Mouse (Mus musculus) T-helper 2 cell (primary cell): ENCODE data around the gene Rnf144a.

Experiments
- in situ Hi-C: fragments of 300-600 bp; cut with MboI, MseI; formaldehyde crosslinking; loops from one replicate; pipeline ENCODE4 v1.15.1; 2025; ENCODE audit warnings: high pct_unique_total_duplicates

Rnf144a gene

DNA sequence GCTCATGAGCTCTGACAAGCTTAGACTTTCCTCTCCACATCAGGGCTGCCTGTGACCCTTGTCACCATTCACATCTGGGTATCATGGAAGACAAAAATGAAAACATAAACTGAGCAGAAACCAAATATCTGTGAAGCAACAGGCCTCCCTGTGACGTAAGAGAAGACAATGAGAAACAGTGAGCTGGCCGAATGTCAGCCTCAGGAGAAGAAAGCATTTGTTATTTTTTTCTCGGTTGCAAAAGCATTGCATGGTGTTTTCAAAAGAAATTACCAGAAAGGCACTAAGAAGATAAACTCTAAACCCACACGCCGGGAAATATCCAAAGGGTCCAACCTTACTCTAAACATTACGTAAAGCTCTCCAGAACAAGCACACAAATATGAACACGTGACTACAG is 41.3 kb downstream of the Rnf144a start:
- in situ Hi-C loops: no loop called here

DNA sequence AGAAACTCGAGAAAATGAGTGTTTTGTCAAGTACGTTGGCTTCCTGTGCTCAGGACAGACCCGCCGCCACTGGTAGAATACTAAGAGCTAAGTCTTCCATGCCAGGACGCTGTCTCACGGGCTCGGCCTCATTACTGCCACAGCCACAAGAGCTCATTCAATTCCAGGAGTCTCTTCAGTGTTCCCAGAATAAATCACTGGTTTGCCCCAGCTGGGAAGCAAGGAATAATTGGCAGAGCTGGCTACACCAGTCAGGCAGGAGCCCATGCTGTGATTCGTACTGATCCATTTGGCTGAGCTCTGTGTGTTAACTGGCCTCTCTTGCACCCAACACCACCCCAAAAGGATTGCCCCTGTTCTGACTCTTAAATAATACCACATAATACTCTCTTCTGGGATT is 45.0 kb downstream of the Rnf144a start:
- in situ Hi-C loops: no loop called here

DNA sequence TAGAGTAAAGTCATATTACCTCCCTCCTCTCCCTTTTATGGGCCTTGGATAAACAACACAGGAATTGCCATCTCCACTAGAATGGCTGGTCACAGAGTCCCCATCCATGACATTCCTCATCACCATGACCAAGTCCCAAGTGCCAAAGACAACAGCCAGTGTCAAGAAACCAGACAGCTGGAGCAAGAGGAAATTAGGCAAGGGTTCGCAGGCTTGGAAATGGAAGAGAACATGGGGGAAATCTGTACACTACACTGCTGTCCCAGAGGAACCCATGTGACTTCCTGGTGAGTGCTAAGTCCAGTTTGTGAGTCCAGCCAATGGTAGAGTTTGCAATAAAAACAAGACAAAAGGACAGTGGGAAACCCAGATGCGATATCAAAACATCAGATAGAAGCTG is 47.7 kb downstream of the Rnf144a start:
- in situ Hi-C loops: no loop called here

DNA sequence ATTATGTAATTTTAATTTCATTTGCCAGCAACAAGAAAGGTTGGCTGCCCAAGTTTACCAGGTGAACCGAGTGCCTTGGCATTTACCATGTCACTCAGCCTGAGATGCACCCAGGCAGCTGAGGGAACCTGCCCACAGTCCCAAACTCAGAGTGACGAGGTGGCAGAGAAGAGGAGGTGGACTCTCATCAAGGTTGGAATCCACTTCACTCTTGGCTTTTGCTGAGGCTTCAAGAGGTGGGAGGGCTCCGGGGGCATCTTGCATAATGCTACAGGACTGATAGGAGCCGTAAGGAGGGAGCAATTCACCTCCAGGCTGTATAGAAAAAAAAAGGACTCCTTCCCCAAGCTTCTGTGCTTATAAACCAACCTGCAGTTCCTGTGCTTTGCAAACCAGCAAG is 48.7 kb downstream of the Rnf144a start:
- in situ Hi-C loops: no loop called here

DNA sequence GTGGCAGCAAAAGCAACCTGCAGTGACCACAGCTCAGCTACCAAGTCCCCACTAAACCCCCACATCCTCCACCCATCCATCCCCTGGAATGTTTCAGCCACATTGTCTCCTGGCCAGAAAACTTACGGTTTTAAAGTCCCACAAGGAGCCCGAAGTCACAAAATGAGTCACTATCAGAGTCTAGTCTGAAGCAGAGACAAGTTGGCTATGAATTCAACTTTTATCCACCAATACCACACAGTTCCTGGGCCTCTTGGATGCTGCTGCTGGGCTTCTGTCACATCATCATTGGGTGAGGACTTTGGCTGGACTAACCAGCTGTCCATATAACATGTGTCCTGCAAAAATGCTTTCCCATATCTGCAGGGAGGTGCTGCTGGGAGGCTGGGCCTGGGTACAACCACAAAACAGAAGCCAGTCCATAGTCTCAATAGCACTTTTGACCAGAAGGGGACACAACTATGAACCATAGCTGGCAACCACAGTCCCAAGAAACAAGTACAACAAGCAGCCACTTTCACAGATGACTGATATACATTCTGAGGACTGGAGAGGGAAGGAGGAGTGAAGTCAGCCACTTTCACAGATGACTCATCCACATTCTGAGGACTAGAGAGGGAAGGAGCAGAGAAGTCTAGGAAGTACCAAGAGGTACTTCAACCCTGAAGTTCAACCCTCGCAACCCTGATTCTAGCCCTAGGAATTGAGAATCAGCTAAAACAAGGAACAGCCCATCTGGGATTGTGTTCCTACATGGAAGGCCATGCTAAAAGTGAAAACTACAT is 49.3 kb downstream of the Rnf144a start:
- in situ Hi-C loops: no loop called here

DNA sequence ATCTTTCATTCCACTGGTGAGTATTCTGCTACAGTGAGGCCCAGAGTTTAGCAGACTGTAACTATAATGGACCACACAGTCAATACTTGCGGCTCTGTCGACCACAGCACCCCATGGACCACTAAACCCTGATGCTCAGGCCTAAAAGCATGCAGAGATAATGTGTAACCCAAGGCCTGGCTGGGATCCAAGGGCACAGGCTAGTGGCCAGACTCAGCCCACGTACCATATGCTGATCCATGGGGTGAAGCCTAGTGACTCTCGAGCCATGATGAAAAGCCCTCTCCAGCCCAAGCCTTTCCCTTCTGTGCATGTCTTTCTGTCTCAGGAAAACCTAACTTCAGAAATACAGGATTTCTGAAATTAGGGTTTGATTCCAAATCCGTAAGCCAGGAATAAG is 50.2 kb downstream of the Rnf144a start:
- in situ Hi-C loops: no loop called here

DNA sequence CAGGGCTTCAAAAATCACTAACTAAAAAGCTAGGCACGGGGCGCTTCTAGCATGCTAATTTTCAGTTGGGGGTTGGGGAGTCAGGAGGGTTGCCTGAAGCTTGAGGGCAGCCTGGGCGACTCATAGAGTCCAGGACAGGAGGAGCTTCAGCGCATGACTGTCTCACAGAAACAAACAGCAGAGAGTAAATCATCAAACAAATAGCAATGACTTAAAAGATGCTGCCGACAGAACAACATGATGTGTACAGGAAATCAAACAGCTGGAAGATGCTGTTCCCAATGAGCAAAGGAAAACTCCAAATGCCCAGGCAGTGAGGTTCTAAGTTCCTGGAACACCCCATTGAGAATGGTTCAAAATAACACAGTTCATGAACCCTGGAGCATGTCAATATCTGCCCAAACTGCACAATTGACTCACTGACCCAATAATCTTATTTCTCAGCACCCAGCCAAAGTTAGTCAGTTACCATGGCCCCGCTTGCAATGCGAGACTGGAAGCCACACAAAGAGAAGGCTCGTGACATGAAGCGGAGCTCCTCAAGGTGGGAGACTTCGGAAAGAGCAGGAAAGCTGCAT is 54.0 kb downstream of the Rnf144a start:
- in situ Hi-C loops: no loop called here

DNA sequence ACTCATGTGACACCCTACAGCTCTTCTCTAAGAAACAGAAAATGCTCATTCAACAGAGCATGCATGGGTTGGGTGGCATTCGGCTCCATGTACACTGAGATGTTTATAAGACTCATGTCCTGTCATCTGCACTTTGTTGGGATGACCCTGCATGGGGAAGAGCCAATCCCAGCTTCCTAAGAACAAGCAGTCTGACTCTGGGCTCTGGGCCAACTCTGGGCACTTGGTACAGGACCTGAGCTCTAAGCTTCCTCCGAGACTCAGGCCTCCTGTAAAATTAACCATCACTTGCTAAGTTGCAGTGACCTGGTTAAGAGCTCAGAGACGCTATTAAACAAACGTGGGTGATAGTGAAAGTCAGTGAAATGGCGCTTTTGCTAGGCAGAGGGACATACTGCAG is 55.2 kb downstream of the Rnf144a start:
- in situ Hi-C loops: no loop called here

DNA sequence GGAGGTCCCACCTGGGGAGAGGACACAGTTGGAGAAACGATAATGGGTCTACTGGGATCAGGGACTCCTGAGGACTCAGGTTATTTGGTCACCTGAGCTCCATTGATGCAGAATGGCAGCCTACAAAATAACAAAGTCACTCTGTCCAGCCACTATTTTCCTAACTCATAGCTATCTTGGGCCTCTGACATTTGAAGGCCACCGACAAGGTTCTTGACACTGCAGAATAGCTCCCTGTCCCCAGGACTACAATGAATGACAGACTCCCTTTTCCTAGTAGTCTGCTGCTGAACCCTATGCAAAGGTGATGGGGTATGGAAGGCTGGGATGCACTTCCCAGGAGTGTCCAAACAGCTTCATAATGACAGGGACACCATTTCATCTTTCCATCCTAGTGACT is 55.8 kb downstream of the Rnf144a start:
- in situ Hi-C loops: no loop called here

DNA sequence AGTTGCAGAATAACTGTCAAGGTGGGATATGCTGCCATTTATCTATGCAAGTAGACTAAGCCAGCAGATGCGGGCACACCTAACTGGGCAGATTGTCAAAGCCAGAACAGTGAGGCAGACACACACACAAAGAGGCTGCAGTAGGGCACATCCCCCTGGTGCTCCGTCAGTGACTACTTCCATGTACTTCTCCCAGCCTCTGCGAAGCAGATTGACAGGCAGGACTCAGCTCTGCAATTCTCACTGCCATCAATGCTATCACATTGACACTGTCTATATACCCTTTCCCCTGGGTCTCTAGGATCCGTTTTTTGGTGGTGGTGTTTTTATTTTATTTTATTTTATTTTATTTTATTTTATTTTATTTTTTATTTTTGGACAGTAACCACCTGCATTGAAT is 57.8 kb downstream of the Rnf144a start:
- in situ Hi-C loops: no loop called here

DNA sequence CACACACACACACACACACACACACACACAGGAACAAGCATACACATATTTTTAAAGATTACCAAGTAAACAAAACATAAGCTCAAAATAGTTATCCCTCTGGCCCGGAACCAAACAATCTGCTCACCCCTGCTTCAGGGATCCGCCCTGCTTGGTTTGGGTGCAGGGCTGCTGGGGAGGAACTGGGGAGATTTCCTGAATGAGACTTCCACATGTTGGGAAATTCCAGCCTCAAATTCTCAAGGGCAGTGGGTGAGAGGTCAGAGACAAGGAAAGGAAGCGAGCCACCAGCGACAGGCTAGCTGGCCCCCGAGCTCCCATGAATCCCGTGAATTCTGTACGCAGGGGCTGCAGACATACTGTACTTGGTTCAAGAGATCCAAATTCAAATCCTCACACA is 58.9 kb downstream of the Rnf144a start:
- in situ Hi-C loops: no loop called here

DNA sequence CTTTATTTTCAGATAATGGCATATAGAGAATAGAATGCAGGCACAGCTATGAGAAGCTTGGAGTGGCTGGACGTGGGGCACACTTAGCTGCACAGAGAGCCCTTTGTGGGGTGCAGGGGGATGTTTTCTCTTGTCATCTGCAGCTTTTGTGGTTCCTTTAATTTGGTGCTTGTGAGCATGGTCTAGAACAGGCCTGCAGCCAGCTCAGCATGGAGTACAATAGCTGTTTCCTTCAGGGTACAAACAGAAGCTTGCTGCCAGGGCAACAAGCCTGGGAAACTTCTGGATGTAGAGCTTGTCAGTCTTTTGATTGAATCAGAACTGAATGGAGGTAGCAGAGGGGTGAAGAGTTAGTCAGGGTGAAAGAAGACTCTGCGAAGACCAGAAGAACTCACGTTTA is 63.7 kb downstream of the Rnf144a start:
- in situ Hi-C loops: no loop called here

DNA sequence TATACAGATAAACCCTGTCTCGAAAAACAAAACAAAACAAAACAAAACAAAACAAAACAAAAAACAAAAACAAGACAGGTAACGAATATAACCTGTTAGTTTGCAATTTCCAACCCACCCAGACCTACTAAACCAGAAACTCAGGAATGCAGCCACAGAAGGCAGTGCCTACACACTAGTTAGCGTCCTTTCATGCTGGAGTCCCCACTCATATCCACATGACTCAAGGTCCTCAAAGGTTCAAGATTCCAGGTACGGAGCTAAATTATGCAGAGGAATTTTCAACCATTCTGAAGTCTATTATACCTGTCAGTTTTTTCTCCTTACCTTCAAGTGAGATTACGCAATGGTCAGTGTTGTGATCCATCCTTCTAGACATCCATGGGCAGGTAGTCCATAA is 70.6 kb downstream of the Rnf144a start:
- in situ Hi-C loops: no loop called here

DNA sequence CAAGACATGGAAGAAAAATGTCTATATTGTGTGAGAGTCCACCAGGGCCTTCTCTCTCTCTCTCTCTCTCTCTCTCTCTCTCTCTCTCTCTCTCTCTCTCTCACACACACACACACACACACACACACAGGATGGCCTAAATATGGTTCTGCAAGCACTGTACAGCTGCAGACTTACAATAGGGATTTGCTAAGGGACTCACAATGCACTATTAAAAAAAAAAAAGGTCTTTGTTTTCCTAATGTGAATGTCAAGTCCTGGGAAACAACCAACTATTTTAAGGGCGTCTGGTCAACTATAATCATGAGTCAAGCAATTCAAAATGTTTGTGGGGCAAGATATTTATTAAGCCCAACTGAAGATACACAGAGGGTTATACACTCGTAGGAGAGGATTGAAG is 71.9 kb downstream of the Rnf144a start:
- in situ Hi-C loops: no loop called here

DNA sequence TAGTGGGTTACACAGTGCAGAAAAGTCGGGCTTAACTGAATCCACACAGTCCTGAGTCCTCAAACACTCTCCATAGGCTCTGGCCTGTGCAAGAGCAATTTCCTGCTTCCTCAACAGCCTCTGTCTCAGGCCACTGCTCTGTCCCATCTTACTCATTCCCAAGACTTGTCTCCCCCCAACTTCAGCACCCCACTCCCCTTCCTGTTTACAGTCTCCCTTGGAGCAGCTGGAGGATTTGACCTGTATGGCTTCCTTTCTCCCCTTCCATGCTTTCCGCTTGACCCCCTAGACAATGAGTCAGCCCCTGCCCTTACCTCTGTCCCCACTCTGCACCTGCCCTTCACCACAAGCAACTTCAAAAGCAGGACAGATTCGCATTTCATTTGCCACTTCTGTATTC is 72.4 kb downstream of the Rnf144a start:
- in situ Hi-C loops: no loop called here

DNA sequence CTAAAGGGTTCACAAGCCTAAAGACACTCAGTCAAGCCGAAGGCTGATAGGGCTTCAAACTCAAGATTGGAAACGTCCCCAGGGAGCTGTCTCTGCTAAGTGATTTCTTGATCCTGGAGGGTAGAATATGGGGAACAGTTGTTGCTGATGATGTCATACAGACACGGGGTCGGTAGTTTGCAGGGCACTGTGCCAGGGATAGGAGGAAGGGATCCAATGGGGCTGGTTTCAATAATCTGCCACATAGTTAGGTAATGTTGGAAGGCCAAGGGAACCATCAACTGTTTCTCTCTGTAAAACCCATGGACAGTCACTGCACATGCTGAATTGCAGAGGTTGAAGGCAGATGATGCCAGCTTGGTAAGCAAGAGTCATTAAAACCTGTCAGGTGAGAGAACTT is 73.0 kb downstream of the Rnf144a start:
- in situ Hi-C loops: no loop called here

DNA sequence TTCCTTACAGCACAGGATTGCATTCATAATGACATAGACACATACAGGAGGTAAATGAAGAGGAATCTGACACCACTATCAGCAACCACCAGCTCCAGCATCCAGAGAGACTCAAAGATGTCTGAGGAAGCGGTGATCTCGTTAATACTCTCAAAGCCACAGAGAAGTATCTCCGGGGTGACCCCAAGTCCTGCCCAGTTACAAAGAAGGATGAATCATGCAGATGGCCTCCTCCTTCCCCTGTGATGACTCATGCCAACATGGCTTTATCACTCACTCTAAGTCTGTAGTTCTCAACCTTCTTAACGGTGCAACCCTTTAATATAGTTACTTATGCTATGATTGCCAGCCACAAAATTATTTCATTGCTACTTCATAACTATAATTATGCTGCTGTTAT is 74.4 kb downstream of the Rnf144a start:
- in situ Hi-C loops: no loop called here

DNA sequence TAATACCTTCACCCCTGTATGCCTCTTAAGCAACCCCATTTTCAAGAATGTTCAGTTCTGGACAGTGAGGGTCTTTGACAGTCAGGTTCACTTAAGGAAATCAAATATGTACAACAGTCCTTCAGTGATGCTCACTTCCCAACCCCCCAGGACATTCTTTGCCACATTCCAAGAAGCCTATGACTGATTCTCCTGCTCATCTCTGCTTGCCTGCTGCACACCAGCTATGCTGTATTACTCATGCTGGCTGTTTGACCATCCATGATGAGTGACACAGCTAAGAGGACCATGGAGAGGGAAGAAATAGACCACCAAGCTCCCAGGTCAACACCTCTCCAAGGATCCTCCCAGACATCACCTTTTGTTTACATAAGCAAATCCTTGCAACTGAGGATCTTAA is 75.2 kb downstream of the Rnf144a start:
- in situ Hi-C loops: no loop called here

DNA sequence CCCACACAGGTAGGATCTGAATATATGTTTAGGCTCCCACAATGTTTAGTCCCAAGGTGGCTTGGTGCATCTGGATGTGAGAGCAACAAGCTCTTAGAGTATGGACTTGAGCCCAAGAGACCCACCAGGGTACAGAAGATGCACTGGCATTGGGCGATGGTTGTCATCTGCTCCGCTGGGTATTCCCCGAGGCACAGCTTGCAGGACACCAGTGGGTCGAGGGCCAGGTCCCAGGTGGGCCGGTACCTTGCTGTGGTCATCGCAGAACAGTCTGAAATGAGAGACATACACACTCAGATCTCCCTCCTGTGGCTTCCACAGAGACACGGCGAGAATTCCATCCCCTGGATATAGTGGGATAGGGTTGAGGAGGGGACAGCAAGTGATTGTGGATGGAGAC is 75.9 kb downstream of the Rnf144a start:
- in situ Hi-C loops: no loop called here

DNA sequence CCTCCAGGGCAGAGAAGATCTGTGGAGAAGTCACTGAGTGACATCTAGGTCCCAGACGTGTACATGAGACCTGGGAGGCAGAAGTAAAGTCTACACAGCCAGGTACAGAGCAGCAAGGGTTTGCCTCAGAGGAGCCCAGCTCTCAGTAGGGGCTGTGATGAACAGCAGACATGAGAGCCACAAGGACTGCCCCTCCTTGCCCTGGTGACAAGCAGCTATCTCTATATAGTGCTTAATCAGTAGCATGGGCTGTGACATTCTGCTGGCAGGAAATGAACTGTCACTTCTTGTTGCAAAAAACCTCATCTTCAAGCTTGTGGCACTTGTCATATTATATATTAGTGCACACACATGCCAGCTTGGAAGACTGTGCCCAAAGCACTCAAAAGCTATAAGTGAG is 81.4 kb downstream of the Rnf144a start:
- in situ Hi-C loops: no loop called here

DNA sequence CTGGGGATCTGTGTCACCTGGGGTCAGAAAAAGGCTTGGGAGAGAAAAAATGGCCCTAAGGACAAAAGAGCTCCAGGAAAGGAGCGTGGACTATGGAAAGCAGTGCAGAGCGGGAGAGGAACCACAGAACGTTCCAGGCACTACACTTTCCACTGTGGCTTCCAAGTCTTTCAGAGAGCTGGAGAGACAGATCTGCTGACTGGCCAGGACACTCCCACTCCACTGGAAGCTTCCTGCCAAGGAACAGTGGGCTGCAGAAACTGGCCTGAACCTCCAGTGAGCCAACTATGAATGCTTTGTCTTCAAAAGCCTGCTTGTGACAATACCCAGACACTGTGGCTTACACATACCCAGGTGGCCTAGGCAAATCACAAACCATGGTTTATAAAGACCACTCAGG is 84.0 kb downstream of the Rnf144a start:
- in situ Hi-C loops: no loop called here

DNA sequence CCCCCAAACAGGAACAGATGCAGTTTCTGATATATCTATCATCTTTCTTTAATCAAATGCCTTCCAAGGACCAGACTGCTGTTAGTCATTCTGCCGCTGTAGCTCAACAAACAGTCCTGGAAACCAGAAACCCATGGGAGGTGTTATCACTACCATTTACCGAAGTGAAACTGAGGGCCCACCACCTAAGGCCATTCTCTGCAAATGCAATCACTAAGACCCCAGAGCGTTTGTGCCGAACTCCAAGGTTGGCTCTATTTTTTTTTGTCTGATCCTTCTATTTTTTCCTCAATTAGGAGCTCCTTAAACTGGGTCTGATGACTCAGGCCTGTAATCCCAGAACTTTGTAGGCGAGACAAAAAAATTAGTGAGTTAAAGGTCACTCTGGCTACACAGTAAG is 85.3 kb downstream of the Rnf144a start:
- in situ Hi-C loops: no loop called here

DNA sequence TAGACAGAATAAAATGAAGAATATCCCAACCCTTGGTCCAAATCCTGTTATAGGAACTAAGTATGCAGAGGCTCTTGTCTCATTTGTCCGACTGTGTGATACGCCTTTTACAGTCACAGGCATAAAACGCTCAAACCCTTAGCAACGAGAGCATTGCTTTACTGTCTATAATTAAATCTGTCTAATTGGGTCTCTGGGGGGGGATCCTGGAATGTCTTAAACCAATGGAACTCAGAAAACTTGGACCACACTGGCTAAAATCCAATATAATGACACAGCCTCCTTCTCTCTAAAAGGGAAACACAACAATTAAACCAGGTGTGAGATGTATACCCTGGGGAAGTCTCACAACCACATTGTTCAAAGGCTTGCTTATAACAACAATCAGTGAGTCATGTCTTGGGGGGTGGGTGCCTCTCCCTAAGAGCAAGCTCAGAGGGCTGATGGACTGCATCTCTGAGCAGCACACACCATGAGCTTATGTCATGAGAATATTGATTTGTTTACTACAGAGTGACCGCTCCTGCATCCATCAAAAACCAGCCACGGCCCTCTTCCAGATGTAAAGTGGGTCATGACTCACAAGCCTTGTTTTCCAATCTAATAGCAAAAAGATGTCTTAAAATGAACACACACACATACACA is 85.9 kb downstream of the Rnf144a start:
- in situ Hi-C loops: no loop called here
